Mouse (Mus musculus) embryonic facial prominence, embryonic 14.5 days (tissue): Measurements from ENCODE around the gene Trpm5. TPM values are rescaled to one million over a fixed set of nuclear protein-coding genes. Genes with fewer than 3 reads are reported as not detected.

ENCODE experiments used
- ATAC-seq: fragments of 200-750 bp; cut with Nextera tagmentation; 2 replicates; pipeline ENCODE4 v1.8.0; 2017; ENCODE audit warnings: low read depth, moderate number of reproducible peaks, moderate TSS enrichment
- DNase-seq: peaks from one replicate; pipeline ENCODE4 v3.0.0-alpha.2; 2015; ENCODE audit warnings: low spot score
- H3K27ac ChIP-seq: fragments of 300-500 bp; sonication (generic); replicated peaks from 2 replicates; pipeline ENCODE4 v1.5.1; 2014; ENCODE audit warnings: low read depth, mild to moderate bottlenecking, low read length, moderate library complexity
- H3K27me3 ChIP-seq: fragments of 300-500 bp; sonication (generic); replicated peaks from 2 replicates; pipeline ENCODE4 v1.6.1; 2014; ENCODE audit warnings: low read length; ENCODE audit not compliant: control insufficient read depth, insufficient read depth
- H3K36me3 ChIP-seq: fragments of 300-500 bp; sonication (generic); 2 replicates; pipeline ENCODE4 v1.6.1; 2014; ENCODE audit warnings: low read length, mixed read lengths; ENCODE audit not compliant: control insufficient read depth, insufficient read depth
- H3K4me1 ChIP-seq: fragments of 300-500 bp; sonication (generic); 2 replicates; pipeline ENCODE4 v1.6.1; 2014; ENCODE audit warnings: antibody characterized with exemption, low read length; ENCODE audit not compliant: control insufficient read depth, insufficient read depth
- H3K4me2 ChIP-seq: fragments of 300-500 bp; sonication (generic); 2 replicates; pipeline ENCODE4 v1.6.1; 2014; ENCODE audit warnings: low read depth, mild to moderate bottlenecking, low read length, moderate library complexity, mixed read lengths
- H3K4me3 ChIP-seq: fragments of 300-500 bp; sonication (generic); 2 replicates; pipeline ENCODE4 v1.5.1; 2014; ENCODE audit warnings: low read depth, mild to moderate bottlenecking, low read length
- H3K9ac ChIP-seq: fragments of 300-500 bp; sonication (generic); 2 replicates; pipeline ENCODE4 v1.6.1; 2014; ENCODE audit warnings: low read depth, mild to moderate bottlenecking, low read length, moderate library complexity, mixed read lengths
- H3K9me3 ChIP-seq: fragments of 300-500 bp; sonication (generic); 2 replicates; pipeline ENCODE4 v1.6.1; 2016; ENCODE audit warnings: low read length; ENCODE audit not compliant: control insufficient read depth
- WGBS: fragments of 180-500 bp; shearing (Covaris S2); extraction: QIAGEN DNeasy Blood & Tissue Kit; methylation state at CpG from one replicate; pipeline ENCODE4 v1.1.7; 2014; 5-methylcytosine and 5-hydroxymethylcytosine counted together
- polyA plus RNA-seq: library from polyadenylated mRNA; unstranded; fragments of >200 nt; fragmentation: Nextera tagmentation; extraction: Ambion mirVana; gene quantifications from 2 replicates; pipeline ENCODE4 v1.2.1, GENCODE M21; 2014

The Trpm5 gene
- polyA plus RNA-seq, 1 experiment from 2014 or later: 14.7 TPM

DNA sequence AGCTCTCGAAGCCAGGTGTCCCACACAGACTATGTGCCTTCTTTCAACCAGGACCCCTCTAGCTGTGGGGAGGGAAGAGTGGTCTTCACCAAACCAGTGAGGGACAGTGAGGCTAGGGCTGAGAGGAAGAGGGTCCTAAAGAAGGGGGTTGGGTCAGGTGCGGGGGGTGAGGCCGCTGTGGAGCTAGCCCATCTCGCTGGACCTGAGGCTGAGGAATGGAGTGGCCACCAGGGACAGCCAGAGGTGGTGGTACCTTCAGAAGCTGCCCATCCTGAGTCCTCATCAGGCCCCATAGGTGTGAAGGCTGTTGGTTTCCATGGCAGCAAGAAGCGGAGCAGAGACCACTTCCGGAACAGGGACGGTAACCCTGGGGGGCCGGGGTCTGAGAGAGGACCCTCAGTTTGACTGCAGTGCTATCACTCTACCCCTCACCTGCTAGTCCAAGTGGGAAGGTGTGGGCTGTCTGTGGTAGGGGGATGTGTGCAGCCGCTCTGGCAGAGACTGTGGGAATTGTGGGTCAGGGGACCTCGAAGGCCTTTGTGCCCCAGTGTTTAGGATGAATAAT lies 23.9 kb downstream of the Trpm5 start:
- no peaks in the 10 kb centered on the region for H3K9me3 ChIP-seq
- DNase-seq: no peak
- H3K9ac ChIP-seq: peak overlapping the region; percentile 93
- 89% methylated on average over 10 of the region's 10 CpGs for WGBS
- peak overlapping the region; percentile 86 for H3K4me2 ChIP-seq
- H3K36me3 ChIP-seq: peaks cover 43% of the 10 kb centered on the region
- peak overlapping the region; percentile 97 for H3K27ac ChIP-seq
- no peak for ATAC-seq
- peaks cover 18% of the 10 kb centered on the region for H3K4me1 ChIP-seq
- H3K4me3 ChIP-seq: peak overlapping the region; percentile 84
- H3K27me3 ChIP-seq: no peaks in the 10 kb centered on the region

DNA sequence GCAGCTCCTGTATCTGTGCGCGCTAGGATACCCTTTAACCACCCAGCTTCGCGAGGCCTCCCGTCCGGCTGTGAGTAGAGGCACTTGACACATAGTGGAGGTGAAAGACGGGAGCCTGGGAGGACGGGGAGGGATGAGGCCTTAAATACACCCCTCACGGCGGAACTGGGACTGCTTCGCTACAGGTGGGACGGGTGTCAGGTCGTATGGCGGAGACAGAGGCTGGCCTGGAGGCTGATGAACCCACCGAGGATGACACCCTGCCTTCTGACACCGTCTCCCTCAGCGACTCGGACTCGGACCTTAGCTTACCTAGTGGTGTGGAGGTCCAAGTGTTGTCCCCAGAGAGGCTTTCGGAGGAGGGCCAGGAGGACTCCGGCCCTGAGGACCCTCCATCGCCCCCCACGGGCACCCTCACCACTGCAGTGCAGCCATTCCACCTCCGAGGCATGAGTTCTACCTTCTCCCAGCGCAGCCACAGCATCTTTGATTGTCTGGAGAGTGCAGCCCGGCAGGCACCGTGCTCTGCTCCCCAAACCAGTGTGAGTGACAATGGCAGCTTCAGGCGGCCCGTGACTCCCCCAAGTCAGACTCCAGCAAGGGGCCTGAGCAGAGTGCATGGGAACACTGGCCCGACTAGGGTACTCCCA lies 24.6 kb downstream of the Trpm5 start:
- peak overlapping the region; percentile 84 for H3K4me3 ChIP-seq
- H3K36me3 ChIP-seq: peaks cover 50% of the 10 kb centered on the region
- DNase-seq: no peak
- peaks cover 18% of the 10 kb centered on the region for H3K4me1 ChIP-seq
- no peak for ATAC-seq
- WGBS: 13% methylated on average over 24 of the region's 30 CpGs
- H3K27me3 ChIP-seq: no peaks in the 10 kb centered on the region
- peak overlapping the region; percentile 86 for H3K4me2 ChIP-seq
- peak overlapping the region; percentile 97 for H3K27ac ChIP-seq
- peak overlapping the region; percentile 93 for H3K9ac ChIP-seq
- no peaks in the 10 kb centered on the region for H3K9me3 ChIP-seq

DNA sequence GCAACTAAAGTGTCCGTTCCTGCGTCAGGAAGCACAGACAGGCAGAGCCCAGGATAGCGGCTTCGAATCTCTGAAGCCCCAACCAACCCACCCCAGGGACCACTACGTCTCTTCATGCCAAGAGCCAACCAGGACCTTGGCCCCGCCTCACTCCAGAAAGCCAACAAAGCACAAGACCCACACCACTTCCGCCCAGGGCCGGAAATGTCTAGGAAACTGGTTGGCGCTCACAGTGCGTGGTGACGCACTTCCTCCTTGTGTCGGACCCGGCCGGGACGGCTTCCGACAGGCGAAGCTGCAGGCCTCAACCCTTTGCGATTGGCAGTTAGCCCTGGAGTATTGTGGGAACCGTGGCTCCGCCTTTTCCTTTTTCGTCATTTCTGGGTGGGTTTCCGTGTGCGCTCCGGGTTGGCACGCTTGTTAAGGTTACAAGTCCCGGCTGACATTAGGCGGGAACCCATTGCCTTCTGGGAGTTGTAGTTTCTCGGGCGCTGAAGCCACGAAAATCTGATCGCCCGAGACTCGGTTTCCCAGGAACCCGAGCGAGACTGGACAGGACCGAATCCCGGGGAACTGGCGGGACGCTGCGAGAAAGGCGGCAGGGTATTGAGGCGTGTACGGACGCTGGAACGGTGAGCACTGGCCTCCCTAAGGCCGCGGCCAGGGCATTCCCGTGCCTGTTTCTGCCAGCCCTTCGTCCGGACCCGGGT lies 25.4 kb downstream of the Trpm5 start, which contains the start of gene Tssc4:
Gene Tssc4, plus strand, starts transcription at position 368 of the 710 bp plus-strand sequence.
- Histone ChIP-seq H3K9ac (peak within 1 kb of the TSS; percentile 93), H3K4me2 (peak within 1 kb of the TSS; percentile 86), H3K36me3 (peaks cover 58% of the 10 kb centered on the region), H3K27ac (peak within 1 kb of the TSS; percentile 97), H3K4me1 (peaks cover 18% of the 10 kb centered on the region), H3K4me3 (peak within 1 kb of the TSS; percentile 84), H3K27me3 (no peaks in the 10 kb centered on the region), H3K9me3 (no peaks in the 10 kb centered on the region)
- WGBS: under 1% methylated on average over 47 of the region's 51 CpGs
- peak; percentile 97 for ATAC-seq
- peak; percentile 100 for DNase-seq

DNA sequence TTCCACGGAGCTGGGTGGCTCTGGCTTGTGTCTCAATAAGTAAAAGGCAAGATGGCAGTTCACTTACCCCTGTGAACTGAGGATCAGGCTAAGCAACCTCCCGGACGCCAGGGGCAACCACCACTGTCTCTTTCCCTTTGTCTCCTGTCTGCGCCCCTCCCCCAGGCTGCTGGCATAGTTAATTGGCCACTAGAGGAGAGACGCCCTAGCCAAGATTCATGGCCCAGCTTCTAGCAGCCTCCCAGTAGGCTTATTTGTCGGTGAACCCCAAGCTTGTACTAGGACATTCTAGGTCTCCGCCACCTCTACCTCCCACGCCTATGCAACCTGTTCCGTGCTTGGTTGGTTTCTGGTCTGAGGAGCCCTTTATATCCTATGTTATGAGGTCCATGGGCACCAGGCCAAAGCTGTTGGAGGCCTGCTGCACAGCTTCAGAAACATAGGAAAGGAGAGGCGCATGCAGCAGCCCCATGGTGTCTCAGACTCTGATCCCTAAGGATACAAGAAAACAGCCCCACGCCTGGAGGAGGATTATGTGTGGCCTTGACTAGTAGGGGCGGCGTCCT lies 26.0 kb downstream of the Trpm5 start:
- no peak for DNase-seq
- H3K36me3 ChIP-seq: peaks cover 65% of the 10 kb centered on the region
- H3K4me1 ChIP-seq: peaks cover 18% of the 10 kb centered on the region
- peak; percentile 0; the same call in 1 of the 2 replicates for ATAC-seq
- no peaks in the 10 kb centered on the region for H3K27me3 ChIP-seq
- WGBS: 47% methylated on average over 13 of the region's 13 CpGs
- peak overlapping the region; percentile 58 for H3K4me2 ChIP-seq
- no peaks in the 10 kb centered on the region for H3K9me3 ChIP-seq
- peak overlapping the region; percentile 84 for H3K4me3 ChIP-seq
- H3K9ac ChIP-seq: peak overlapping the region; percentile 52
- peak overlapping the region; percentile 97 for H3K27ac ChIP-seq

DNA sequence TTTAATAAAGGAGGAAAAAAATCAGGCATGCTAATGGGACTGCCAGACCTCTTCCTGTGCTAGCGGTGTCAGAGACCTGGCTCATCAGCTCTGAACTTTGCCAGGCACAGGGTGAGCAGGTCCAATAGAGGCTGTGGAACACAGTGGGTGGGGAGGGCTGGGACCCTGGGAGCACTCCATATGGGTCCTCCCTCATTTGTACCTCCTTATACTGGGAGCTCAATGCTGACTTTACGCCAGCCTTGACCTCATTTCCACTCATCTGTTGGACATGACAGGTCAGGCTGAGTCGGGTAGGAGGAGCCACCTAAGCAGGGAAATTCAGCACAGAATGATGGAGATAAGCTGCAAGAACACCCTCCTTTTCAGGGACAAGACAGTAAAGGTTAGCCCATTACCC lies 26.5 kb downstream of the Trpm5 start:
- Histone ChIP-seq H3K27me3 (no peaks in the 10 kb centered on the region), H3K9ac (no peak overlapping the region), H3K4me2 (peak overlapping the region; percentile 58), H3K27ac (peak overlapping the region; percentile 97), H3K4me1 (peaks cover 18% of the 10 kb centered on the region), H3K9me3 (no peaks in the 10 kb centered on the region), H3K36me3 (peaks cover 70% of the 10 kb centered on the region), H3K4me3 (no peak overlapping the region)
- DNase-seq (no peak), ATAC-seq (no peak)
- 92% methylated on average over 3 of the region's 3 CpGs for WGBS

DNA sequence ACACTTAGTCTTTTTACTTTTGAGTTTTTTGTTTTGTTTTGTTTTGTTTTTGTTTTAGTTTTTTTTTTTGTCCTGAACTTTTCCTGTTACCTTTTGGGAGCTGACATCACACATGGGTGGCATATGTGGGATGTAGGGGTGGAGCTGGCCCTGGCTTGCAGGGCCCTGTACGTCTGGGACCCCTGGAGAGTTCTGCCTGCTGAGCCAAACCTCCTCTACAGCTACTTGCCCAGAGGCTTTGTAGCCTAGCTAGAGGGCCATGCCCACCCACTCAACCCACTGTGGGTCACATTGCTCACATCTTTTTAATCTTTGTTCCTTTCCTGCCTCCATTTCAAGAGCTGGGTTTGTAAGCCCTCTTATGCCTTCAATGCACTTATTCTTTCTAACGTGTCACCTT lies 27.0 kb downstream of the Trpm5 start:
- DNase-seq (no peak), ATAC-seq (no peak)
- Histone ChIP-seq H3K9me3 (no peaks in the 10 kb centered on the region), H3K36me3 (peaks cover 74% of the 10 kb centered on the region), H3K9ac (no peak overlapping the region), H3K4me2 (no peak overlapping the region), H3K27me3 (no peaks in the 10 kb centered on the region), H3K27ac (peak overlapping the region; percentile 97; the same call in 1 of the 2 replicates), H3K4me1 (peaks cover 18% of the 10 kb centered on the region), H3K4me3 (no peak overlapping the region)
- 70% methylated on average over 2 of the region's 2 CpGs for WGBS

DNA sequence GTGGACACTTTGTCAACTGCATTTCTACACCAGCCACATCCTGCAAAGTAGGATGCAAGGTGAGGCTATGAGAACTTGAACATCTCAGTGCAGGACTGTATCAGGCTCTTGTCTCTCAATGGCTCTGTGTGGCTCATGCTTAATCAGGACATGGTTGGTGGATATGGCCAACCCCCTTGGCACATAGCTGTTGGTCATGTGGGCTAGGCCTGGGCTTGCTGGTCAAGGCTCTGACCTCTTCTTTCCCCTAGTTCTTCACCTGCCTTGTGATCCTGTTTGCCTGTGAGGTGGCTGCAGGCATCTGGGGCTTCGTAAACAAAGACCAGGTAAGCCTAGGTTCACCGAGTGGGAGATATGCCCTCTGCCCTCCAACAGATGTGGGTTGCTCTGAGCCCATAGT lies 28.8 kb downstream of the Trpm5 start:
- no peak overlapping the region for H3K27ac ChIP-seq
- DNase-seq (no peak), ATAC-seq (no peak)
- no peak overlapping the region for H3K4me2 ChIP-seq
- no peaks in the 10 kb centered on the region for H3K9me3 ChIP-seq
- no peak overlapping the region for H3K4me3 ChIP-seq
- WGBS: 93% methylated on average over 2 of the region's 2 CpGs
- H3K27me3 ChIP-seq: no peaks in the 10 kb centered on the region
- peaks cover 15% of the 10 kb centered on the region for H3K4me1 ChIP-seq
- H3K36me3 ChIP-seq: peaks cover 73% of the 10 kb centered on the region
- H3K9ac ChIP-seq: no peak overlapping the region

DNA sequence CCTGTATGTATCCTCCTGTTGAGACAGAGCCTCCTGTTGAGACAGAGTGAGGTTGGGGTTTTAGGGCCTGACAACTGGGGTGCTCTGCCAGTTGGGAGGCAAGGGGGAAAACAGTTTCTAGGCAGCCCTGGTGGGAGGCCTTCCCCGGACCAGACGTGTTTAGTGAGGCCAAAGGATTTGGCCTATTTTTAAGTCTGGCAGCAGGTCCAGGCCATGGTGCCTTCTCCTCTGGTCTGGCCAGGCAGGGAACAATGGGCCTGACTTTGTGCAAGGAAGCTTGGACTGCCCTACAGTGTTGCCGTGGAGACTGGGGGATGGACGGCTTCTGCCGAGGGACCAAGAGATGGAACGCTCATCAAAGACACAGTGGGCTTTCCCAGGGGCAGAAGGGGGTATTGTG lies 30.2 kb downstream of the Trpm5 start:
- H3K4me2 ChIP-seq: no peak overlapping the region
- peaks cover 11% of the 10 kb centered on the region for H3K4me1 ChIP-seq
- no peaks in the 10 kb centered on the region for H3K9me3 ChIP-seq
- H3K27ac ChIP-seq: no peak overlapping the region
- 86% methylated on average over 6 of the region's 6 CpGs for WGBS
- no peak for DNase-seq
- no peaks in the 10 kb centered on the region for H3K27me3 ChIP-seq
- ATAC-seq: no peak
- no peak overlapping the region for H3K9ac ChIP-seq
- peaks cover 74% of the 10 kb centered on the region for H3K36me3 ChIP-seq
- H3K4me3 ChIP-seq: no peak overlapping the region
